Mouse (Mus musculus) midbrain, embryonic 14.5 days (tissue): ENCODE results near the gene Kirrel. TPM values are rescaled to one million over a fixed set of nuclear protein-coding genes. Genes with fewer than 3 reads are reported as not detected.

Experiments used
- ATAC-seq: fragments of 200-750 bp; cut with Nextera tagmentation; 2 replicates; pipeline ENCODE4 v1.8.0; 2017; ENCODE audit warnings: moderate number of reproducible peaks, moderate library complexity; ENCODE audit not compliant: low FRiP score, low TSS enrichment
- DNase-seq: peaks from one replicate; pipeline ENCODE4 v3.0.0-alpha.2; 2015
- H3K27ac ChIP-seq: fragments of 300-500 bp; sonication (generic); replicated peaks from 2 replicates; pipeline ENCODE4 v1.5.1; 2014; ENCODE audit warnings: mild to moderate bottlenecking, low read depth, low read length, moderate library complexity
- H3K27me3 ChIP-seq: fragments of 300-500 bp; sonication (generic); 2 replicates; pipeline ENCODE4 v1.6.1; 2014; ENCODE audit warnings: low read length, control low read depth, mixed read lengths; ENCODE audit not compliant: control insufficient read depth, insufficient read depth
- H3K36me3 ChIP-seq: fragments of 300-500 bp; sonication (generic); 2 replicates; pipeline ENCODE4 v1.6.1; 2014; ENCODE audit warnings: low read length, control low read depth; ENCODE audit not compliant: control insufficient read depth, insufficient read depth
- H3K4me1 ChIP-seq: fragments of 300-500 bp; sonication (generic); 2 replicates; pipeline ENCODE4 v1.6.1; 2014; ENCODE audit warnings: mild to moderate bottlenecking, antibody characterized with exemption, low read length, control low read depth; ENCODE audit not compliant: control insufficient read depth, insufficient read depth
- H3K4me2 ChIP-seq: fragments of 300-500 bp; sonication (generic); 2 replicates; pipeline ENCODE4 v1.6.1; 2014; ENCODE audit warnings: mild to moderate bottlenecking, low read length, moderate library complexity
- H3K4me3 ChIP-seq: fragments of 300-500 bp; sonication (generic); replicated peaks from 2 replicates; pipeline ENCODE4 v1.5.1; 2014; ENCODE audit warnings: low read depth, low read length
- H3K9ac ChIP-seq: fragments of 300-500 bp; sonication (generic); replicated peaks from 2 replicates; pipeline ENCODE4 v1.6.1; 2014; ENCODE audit warnings: mild to moderate bottlenecking, low read length, moderate library complexity
- H3K9me3 ChIP-seq: fragments of 300-500 bp; sonication (generic); 2 replicates; pipeline ENCODE4 v1.6.1; 2016; ENCODE audit warnings: low read length, control low read depth, mixed read lengths; ENCODE audit not compliant: control insufficient read depth
- WGBS: fragments of 180-500 bp; shearing (Covaris S2); extraction: QIAGEN DNeasy Blood & Tissue Kit; methylation state at CpG from one replicate; pipeline ENCODE4 v1.1.7; 2014; 5-methylcytosine and 5-hydroxymethylcytosine counted together
- polyA plus RNA-seq: library from polyadenylated mRNA; unstranded; fragments of >200 nt; fragmentation: Nextera tagmentation; extraction: Ambion mirVana; gene quantifications from 2 replicates; pipeline ENCODE4 v1.2.1, GENCODE M21; 2014

Kirrel gene
- polyA plus RNA-seq, 1 experiment from 2014 or later = 5.8 TPM

DNA sequence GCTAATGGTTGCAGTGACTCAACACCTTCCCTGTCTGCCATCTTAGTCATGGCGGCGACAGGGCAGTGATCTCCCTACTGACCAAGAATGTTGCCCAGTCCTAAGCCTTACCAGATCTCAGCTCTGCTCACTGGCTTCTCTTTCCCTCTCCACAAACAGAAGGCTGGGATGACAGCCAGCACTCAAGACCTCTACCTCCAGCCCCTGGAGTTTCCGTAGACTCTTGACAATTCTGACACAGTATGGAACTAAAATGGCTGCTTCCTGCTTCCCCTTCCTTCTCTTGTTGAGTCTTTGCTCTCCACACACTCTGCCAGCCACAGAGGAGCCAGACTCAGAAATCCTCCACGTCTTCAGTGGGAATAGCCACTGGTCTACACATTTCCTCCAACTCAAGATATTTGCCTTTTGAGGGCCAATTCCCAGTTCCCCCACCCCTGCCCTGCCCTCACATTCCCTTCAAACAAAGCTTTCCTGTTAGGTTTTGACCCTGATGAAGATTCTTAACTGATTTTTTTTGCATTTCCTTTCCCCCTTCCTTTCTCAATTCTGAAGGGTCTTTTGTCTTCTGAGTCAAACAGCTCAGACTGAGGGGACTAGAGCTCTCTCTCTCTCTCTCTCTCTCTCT is 22.3 kb downstream of the Kirrel start:
- Histone ChIP-seq H3K4me2 (no peak overlapping the region), H3K9me3 (no peaks in the 10 kb centered on the region), H3K4me1 (peaks cover 58% of the 10 kb centered on the region), H3K36me3 (no peaks in the 10 kb centered on the region), H3K27ac (peak overlapping the region; percentile 82; the same call in 1 of the 2 replicates), H3K9ac (no peak overlapping the region), H3K27me3 (no peaks in the 10 kb centered on the region), H3K4me3 (no peak overlapping the region)
- WGBS = 89% methylated on average over 4 of the region's 4 CpGs
- ATAC-seq (no peak), DNase-seq (no peak)

DNA sequence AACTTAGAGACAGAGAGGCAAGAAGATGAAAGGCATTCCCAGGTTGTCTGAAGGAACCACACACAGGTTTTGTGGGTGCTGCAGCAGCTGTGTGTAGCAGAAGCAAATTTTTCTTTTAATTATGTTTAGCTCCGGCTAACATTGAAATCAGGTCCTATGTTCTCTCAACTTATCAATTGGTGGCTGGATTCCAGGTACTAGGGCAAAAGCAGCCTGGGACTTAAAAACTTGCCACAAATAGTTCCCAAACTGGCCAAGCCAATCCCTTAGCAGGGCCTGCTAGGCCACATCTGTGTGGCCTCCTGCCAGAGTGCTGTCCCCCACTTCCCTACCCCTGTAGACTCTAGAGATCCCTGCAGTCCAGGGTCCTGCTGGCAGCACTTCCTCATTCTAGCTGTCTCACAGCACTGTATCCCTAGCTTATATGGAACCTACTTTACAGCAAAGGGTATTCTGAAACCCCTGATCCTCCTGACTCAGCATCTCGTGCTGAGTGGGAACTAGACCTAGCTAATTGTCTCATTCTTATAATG is 23.2 kb downstream of the Kirrel start:
- no peaks in the 10 kb centered on the region for H3K36me3 ChIP-seq
- peak overlapping the region; percentile 38; the same call in 1 of the 2 replicates for H3K9ac ChIP-seq
- H3K4me3 ChIP-seq = no peak overlapping the region
- H3K9me3 ChIP-seq = no peaks in the 10 kb centered on the region
- 59% methylated on average over 2 of the region's 2 CpGs for WGBS
- peak overlapping the region; percentile 82 for H3K27ac ChIP-seq
- peaks cover 57% of the 10 kb centered on the region for H3K4me1 ChIP-seq
- peak overlapping the region; percentile 30 for H3K4me2 ChIP-seq
- no peaks in the 10 kb centered on the region for H3K27me3 ChIP-seq
- ATAC-seq (no peak), DNase-seq (no peak)

DNA sequence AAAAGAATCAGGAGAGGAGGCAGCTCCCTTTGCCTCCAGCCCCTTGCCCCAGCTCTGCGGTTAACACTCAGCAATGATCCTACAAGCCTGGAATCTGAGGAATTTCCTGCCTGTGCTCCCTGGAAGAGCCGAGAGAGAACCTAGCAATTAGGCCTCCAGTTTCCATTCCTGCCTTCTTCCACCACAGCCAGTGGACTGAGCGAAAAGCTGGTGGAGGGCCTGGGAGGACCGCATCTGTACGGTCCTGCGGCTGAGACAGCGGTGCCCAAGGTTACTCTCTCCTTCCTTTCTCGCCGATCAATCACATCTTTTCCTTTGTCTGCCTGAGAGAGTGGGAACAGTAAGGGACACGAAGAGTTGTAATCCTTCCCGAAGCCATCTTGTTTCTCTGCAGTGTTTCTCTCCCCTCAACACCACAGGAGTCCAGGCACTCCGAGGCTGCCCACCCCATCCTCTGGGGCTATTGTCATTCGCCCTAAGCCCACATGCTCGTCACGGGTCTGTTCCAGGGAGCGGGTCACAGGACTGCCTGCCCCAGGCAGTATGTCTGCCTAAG is 23.8 kb downstream of the Kirrel start:
- Histone ChIP-seq H3K4me1 (peaks cover 57% of the 10 kb centered on the region), H3K4me3 (no peak overlapping the region), H3K27me3 (no peaks in the 10 kb centered on the region), H3K9me3 (no peaks in the 10 kb centered on the region), H3K9ac (peak overlapping the region; percentile 38; the same call in 1 of the 2 replicates), H3K36me3 (no peaks in the 10 kb centered on the region), H3K27ac (peak overlapping the region; percentile 82), H3K4me2 (peak overlapping the region; percentile 30)
- 2% methylated on average over 16 of the region's 16 CpGs for WGBS
- peak; percentile 54; the same call in 1 of the 2 replicates for ATAC-seq
- DNase-seq = peak; percentile 65

DNA sequence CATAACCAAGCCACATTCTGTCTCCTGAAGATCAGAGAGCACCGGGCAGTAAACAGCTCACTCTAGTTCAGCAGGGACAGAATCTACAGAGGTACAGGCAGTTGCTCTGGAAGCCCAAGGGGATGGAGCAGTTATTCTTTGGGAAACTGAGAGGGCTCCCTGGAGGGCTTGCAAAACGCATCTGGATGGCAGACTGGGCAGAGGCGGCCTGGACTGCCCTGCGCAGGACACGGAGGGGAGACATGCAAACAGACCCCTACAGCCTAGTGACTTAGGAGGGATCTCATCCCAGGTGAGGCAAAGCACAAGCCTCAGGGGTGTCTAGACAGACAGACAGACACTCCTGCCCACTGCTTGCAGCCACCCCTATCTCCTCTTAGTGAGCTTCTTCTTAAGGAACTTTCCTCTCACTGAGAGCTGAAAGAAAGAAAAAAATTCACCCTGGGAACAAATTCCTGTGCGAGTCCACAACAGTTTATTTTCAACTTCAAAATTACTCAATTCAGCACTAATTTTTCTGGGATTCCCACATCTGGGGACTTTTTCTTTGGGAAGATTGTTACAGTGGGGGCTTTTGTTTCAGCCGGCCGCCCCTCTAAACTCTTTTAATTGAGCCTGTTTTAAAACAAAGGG is 24.4 kb downstream of the Kirrel start:
- Histone ChIP-seq H3K27me3 (no peaks in the 10 kb centered on the region), H3K4me3 (no peak overlapping the region), H3K4me1 (peaks cover 52% of the 10 kb centered on the region), H3K36me3 (no peaks in the 10 kb centered on the region), H3K9ac (peak overlapping the region; percentile 38; the same call in 1 of the 2 replicates), H3K9me3 (no peaks in the 10 kb centered on the region), H3K4me2 (peak overlapping the region; percentile 30), H3K27ac (peak overlapping the region; percentile 82)
- no peak for ATAC-seq
- WGBS = 14% methylated on average over 8 of the region's 8 CpGs
- no peak for DNase-seq

DNA sequence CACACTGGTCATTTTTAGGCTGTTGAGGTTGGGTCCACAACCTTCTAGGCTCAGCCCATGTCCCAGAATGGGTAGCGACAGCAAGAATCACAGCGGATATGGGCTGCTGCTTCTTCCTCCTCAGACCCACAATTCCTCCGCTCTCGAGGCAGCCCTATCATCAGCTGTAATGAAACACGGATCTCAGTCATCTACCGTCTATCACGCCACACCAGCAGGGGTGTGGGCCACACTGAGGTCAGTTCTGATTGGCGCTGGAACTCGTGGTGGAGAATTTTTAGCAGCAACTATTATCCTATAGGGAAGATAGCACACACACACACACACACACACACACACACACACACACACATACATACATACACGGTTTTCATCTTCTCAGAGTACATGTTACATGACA is 25.1 kb downstream of the Kirrel start:
- H3K4me1 ChIP-seq = peaks cover 45% of the 10 kb centered on the region
- H3K27ac ChIP-seq = no peak overlapping the region; the same call in 1 of the 2 replicates
- H3K4me2 ChIP-seq = no peak overlapping the region
- no peaks in the 10 kb centered on the region for H3K9me3 ChIP-seq
- 75% methylated on average over 10 of the region's 10 CpGs for WGBS
- H3K4me3 ChIP-seq = no peak overlapping the region
- H3K27me3 ChIP-seq = no peaks in the 10 kb centered on the region
- no peaks in the 10 kb centered on the region for H3K36me3 ChIP-seq
- DNase-seq (no peak), ATAC-seq (no peak)
- H3K9ac ChIP-seq = no peak overlapping the region; the same call in 1 of the 2 replicates

DNA sequence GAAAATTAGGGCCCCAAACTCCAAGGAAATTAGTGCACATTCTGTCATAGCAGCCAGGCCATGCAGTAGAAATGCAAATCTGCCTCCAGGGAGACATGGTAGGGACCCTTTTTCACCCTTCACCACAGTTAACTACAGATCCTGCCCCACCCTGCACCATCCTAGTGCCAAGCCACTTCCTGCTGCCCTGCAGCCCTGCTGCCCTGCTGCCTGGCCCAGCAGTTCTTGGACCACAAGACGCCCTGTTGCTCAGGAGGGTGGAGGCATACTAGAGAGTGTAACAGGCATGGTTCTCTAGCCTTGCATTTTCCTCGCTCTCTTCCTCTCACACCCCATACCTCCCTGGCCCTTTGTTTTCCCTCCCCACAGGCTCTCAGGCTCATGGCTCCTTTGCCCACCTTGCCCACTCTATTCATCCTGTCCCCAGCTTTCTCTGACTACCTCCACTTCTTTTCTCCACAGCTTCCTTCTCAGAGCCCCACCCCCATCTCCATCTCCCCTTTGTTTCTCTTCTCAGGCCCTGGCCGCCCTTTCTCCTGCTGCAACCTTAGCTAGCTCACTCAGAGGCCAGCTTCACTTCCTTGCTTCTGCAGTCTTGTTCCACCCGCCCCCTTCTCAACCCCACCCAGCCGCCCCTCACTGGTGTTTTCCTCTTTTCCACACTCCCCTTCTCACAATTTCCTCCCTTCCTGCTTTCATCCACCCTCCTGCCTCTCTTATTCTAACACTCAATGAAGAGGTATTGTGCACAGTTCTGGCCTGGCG is 29.9 kb downstream of the Kirrel start:
- peaks cover 4% of the 10 kb centered on the region; the same call in 1 of the 2 replicates for H3K36me3 ChIP-seq
- no peak overlapping the region for H3K9ac ChIP-seq
- no peak for ATAC-seq
- no peaks in the 10 kb centered on the region for H3K27me3 ChIP-seq
- DNase-seq = no peak
- H3K27ac ChIP-seq = no peak overlapping the region
- no peak overlapping the region for H3K4me2 ChIP-seq
- H3K9me3 ChIP-seq = no peaks in the 10 kb centered on the region
- H3K4me3 ChIP-seq = no peak overlapping the region
- 46% methylated on average over 6 of the region's 6 CpGs for WGBS
- peaks cover 23% of the 10 kb centered on the region for H3K4me1 ChIP-seq

DNA sequence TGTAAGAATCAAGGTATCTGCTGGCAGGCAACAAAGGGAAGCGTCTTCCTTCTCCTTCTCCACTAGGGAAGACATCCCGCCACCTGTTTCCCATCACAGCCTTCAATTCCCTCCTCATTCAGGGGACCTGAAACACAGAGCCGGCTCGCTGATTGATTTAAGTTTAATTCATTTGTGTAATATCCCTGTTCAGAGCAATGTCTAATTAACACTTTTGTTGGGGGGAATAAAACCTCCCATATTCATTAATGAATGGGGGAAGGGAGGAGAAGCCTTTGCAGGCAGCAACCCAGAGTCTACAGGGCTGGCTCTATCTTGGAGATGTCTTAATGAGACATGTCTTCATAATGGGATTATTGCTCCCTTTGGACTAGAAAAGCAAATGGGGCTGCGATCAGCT is 34.3 kb downstream of the Kirrel start:
- ATAC-seq (no peak), DNase-seq (no peak)
- Histone ChIP-seq H3K9ac (no peak overlapping the region), H3K36me3 (peaks cover 4% of the 10 kb centered on the region; the same call in 1 of the 2 replicates), H3K27me3 (no peaks in the 10 kb centered on the region), H3K9me3 (no peaks in the 10 kb centered on the region), H3K27ac (peak overlapping the region; percentile 23; the same call in 1 of the 2 replicates), H3K4me3 (no peak overlapping the region), H3K4me2 (no peak overlapping the region), H3K4me1 (peaks cover 17% of the 10 kb centered on the region)
- WGBS = 66% methylated on average over 5 of the region's 5 CpGs

DNA sequence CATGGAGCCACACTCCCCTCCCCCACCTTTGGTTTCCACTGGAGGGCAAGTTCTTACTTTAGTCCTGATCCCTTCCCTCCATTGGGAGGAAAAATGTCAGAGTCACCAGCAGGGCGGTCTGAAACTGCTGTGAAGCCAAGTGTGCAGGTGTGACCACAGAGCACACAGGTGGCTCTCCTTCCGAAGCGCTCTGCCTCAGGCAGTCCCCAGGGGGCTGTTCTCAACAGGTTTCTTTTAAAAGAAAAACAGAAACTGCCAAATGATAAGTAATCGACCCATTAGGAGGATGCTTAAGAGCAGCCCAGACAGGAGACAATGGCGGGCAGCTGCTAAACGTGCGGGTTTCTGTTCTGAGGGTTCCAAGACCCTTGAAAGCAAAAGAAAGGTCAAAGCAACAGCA is 37.8 kb downstream of the Kirrel start:
- no peak overlapping the region for H3K4me2 ChIP-seq
- no peaks in the 10 kb centered on the region for H3K9me3 ChIP-seq
- H3K36me3 ChIP-seq = peaks cover 8% of the 10 kb centered on the region; the same call in 1 of the 2 replicates
- 43% methylated on average over 7 of the region's 7 CpGs for WGBS
- H3K9ac ChIP-seq = no peak overlapping the region
- H3K27me3 ChIP-seq = no peaks in the 10 kb centered on the region
- H3K4me1 ChIP-seq = peaks cover 10% of the 10 kb centered on the region
- H3K4me3 ChIP-seq = no peak overlapping the region
- no peak for DNase-seq
- no peak overlapping the region for H3K27ac ChIP-seq
- ATAC-seq = no peak
